Mouse (Mus musculus) ES-E14 (cell line): ENCODE data around the gene Aldh3b3.

Experiments
- CHD2 ChIP-seq: IDR thresholded peaks from 2 replicates; pipeline ENCODE4 v1.6.1; 2014; ENCODE audit warnings: mild to moderate bottlenecking, low read depth, low read length, inconsistent platforms
- ZC3H11A ChIP-seq: IDR thresholded peaks from 2 replicates; pipeline ENCODE4 v1.6.1; 2012; ENCODE audit warnings: low read depth, mild to moderate bottlenecking, inconsistent platforms, low read length, borderline replicate concordance

GRCm38 (mm10) chr19:3952099-3952498, 6.3 kb upstream of the Aldh3b3 start:
- TF ChIP-seq ZC3H11A (no peak), CHD2 (no peak)
